Mouse (Mus musculus) lung, embryonic 16.5 days (tissue): ENCODE measurements around the gene Hes5. TPM values are rescaled to one million over a fixed set of nuclear protein-coding genes. Genes with fewer than 3 reads are reported as not detected.
A peak's percentile ranks its signal among the peaks of the same experiment; 100 is the strongest.

Source experiments
- ATAC-seq: fragments of 200-750 bp; cut with Nextera tagmentation; 2 replicates; pipeline ENCODE4 v1.8.0; 2017; ENCODE audit warnings: low read depth, mild to moderate bottlenecking, moderate library complexity
- H3K27ac ChIP-seq: fragments of 300-500 bp; sonication (generic); 2 replicates; pipeline ENCODE4 v1.5.1; 2014; ENCODE audit warnings: mild to moderate bottlenecking, control low read depth, low read length
- H3K27me3 ChIP-seq: fragments of 300-500 bp; sonication (generic); 2 replicates; pipeline ENCODE4 v1.6.1; 2014; ENCODE audit warnings: low read depth, low read length, mixed read lengths; ENCODE audit not compliant: control insufficient read depth, insufficient read depth
- H3K36me3 ChIP-seq: fragments of 300-500 bp; sonication (generic); 2 replicates; pipeline ENCODE4 v1.6.1; 2014; ENCODE audit warnings: low read length; ENCODE audit not compliant: control insufficient read depth, insufficient read depth
- H3K4me1 ChIP-seq: fragments of 300-500 bp; sonication (generic); replicated peaks from 2 replicates; pipeline ENCODE4 v1.6.1; 2014; ENCODE audit warnings: low read length, mixed read lengths; ENCODE audit not compliant: control insufficient read depth, insufficient read depth
- H3K4me2 ChIP-seq: fragments of 300-500 bp; sonication (generic); 2 replicates; pipeline ENCODE4 v1.6.1; 2014; ENCODE audit warnings: low read depth, low read length, control low read depth
- H3K4me3 ChIP-seq: fragments of 300-500 bp; sonication (generic); 2 replicates; pipeline ENCODE4 v1.5.1; 2014; ENCODE audit warnings: mild to moderate bottlenecking, low read length, control low read depth
- H3K9ac ChIP-seq: fragments of 300-500 bp; sonication (generic); 2 replicates; pipeline ENCODE4 v1.6.1; 2014; ENCODE audit warnings: low read length, control low read depth
- H3K9me3 ChIP-seq: fragments of 300-500 bp; sonication (generic); 2 replicates; pipeline ENCODE4 v1.6.1; 2016; ENCODE audit warnings: low read length; ENCODE audit not compliant: control insufficient read depth
- WGBS: fragments of 180-500 bp; shearing (Covaris S2); extraction: QIAGEN DNeasy Blood & Tissue Kit; methylation state at CpG from one replicate; pipeline ENCODE4 v1.1.7; 2014; 5-methylcytosine and 5-hydroxymethylcytosine counted together
- polyA plus RNA-seq: library from polyadenylated mRNA; unstranded; fragments of >200 nt; fragmentation: Nextera tagmentation; extraction: Ambion mirVana; gene quantifications from 2 replicates; pipeline ENCODE4 v1.2.1, GENCODE M21; 2015

Gene Hes5
- polyA plus RNA-seq, 1 experiment from 2014 or later = 0.54 TPM

- H3K9me3 ChIP-seq = no peaks in the 10 kb centered on the region
- WGBS = 40% methylated on average over 1 of the region's 1 CpGs
- no peaks in the 10 kb centered on the region for H3K36me3 ChIP-seq
- no peaks in the 10 kb centered on the region for H3K27me3 ChIP-seq
- no peak overlapping the region for H3K4me2 ChIP-seq
- H3K27ac ChIP-seq = no peak overlapping the region
- no peaks in the 10 kb centered on the region for H3K4me1 ChIP-seq
- H3K4me3 ChIP-seq = no peak overlapping the region
- no peak for ATAC-seq
- H3K9ac ChIP-seq = no peak overlapping the region
Observed at GRCm38 (mm10) chr4:154937746-154938145, 23.0 kb upstream of the Hes5 start.

GRCm38 (mm10) chr4:154940156-154940555, 20.6 kb upstream of the Hes5 start:
- no peaks in the 10 kb centered on the region for H3K9me3 ChIP-seq
- no peak for ATAC-seq
- no peak overlapping the region for H3K4me2 ChIP-seq
- no peaks in the 10 kb centered on the region for H3K4me1 ChIP-seq
- H3K36me3 ChIP-seq = no peaks in the 10 kb centered on the region
- H3K27ac ChIP-seq = no peak overlapping the region
- H3K4me3 ChIP-seq = no peak overlapping the region
- no peaks in the 10 kb centered on the region for H3K27me3 ChIP-seq
- no peak overlapping the region for H3K9ac ChIP-seq
- WGBS = 82% methylated on average over 2 of the region's 2 CpGs

GRCm38 (mm10) chr4:154941831-154942230, 18.9 kb upstream of the Hes5 start:
- Histone ChIP-seq H3K4me1 (peaks cover 4% of the 10 kb centered on the region; the same call in 1 of the 2 replicates), H3K9ac (no peak overlapping the region), H3K4me3 (no peak overlapping the region), H3K36me3 (no peaks in the 10 kb centered on the region), H3K27ac (no peak overlapping the region), H3K9me3 (no peaks in the 10 kb centered on the region), H3K27me3 (no peaks in the 10 kb centered on the region), H3K4me2 (no peak overlapping the region)
- no peak for ATAC-seq
- WGBS = 86% methylated on average over 5 of the region's 5 CpGs

- Histone ChIP-seq H3K36me3 (no peaks in the 10 kb centered on the region), H3K4me1 (peaks cover 4% of the 10 kb centered on the region; the same call in 1 of the 2 replicates), H3K9ac (no peak overlapping the region), H3K9me3 (no peaks in the 10 kb centered on the region), H3K27me3 (no peaks in the 10 kb centered on the region), H3K4me2 (no peak overlapping the region), H3K27ac (no peak overlapping the region), H3K4me3 (no peak overlapping the region)
- no peak for ATAC-seq
- WGBS = 77% methylated on average over 10 of the region's 10 CpGs
Observed at GRCm38 (mm10) chr4:154942632-154943322, 17.9 kb upstream of the Hes5 start.

GRCm38 (mm10) chr4:154943323-154944039, 17.2 kb upstream of the Hes5 start:
- Histone ChIP-seq H3K4me1 (peaks cover 7% of the 10 kb centered on the region; the same call in 1 of the 2 replicates), H3K9me3 (no peaks in the 10 kb centered on the region), H3K4me3 (no peak overlapping the region), H3K27me3 (peaks cover 2% of the 10 kb centered on the region; the same call in 1 of the 2 replicates), H3K4me2 (no peak overlapping the region), H3K27ac (no peak overlapping the region), H3K36me3 (no peaks in the 10 kb centered on the region), H3K9ac (no peak overlapping the region)
- ATAC-seq = no peak
- 81% methylated on average over 6 of the region's 6 CpGs for WGBS

GRCm38 (mm10) chr4:154944121-154944590, 16.6 kb upstream of the Hes5 start:
- Histone ChIP-seq H3K27ac (no peak overlapping the region), H3K9ac (no peak overlapping the region), H3K4me1 (peaks cover 7% of the 10 kb centered on the region; the same call in 1 of the 2 replicates), H3K27me3 (peaks cover 7% of the 10 kb centered on the region), H3K4me3 (no peak overlapping the region), H3K4me2 (no peak overlapping the region), H3K36me3 (no peaks in the 10 kb centered on the region), H3K9me3 (no peaks in the 10 kb centered on the region)
- ATAC-seq = peak; percentile 82
- WGBS = 23% methylated on average over 2 of the region's 2 CpGs

- WGBS = 2% methylated on average over 8 of the region's 8 CpGs
Observed at GRCm38 (mm10) chr4:154946319-154946718, 14.4 kb upstream of the Hes5 start.

GRCm38 (mm10) chr4:154948066-154948939, 12.4 kb upstream of the Hes5 start:
- Histone ChIP-seq H3K9me3 (no peaks in the 10 kb centered on the region), H3K27me3 (peaks cover 42% of the 10 kb centered on the region)
- ATAC-seq = peak; percentile 26

More at GRCm38 (mm10) chr4:154946319-154946718, 14.4 kb upstream of the Hes5 start:
- ATAC-seq = peak; percentile 87
- Histone ChIP-seq H3K36me3 (no peaks in the 10 kb centered on the region), H3K27ac (no peak overlapping the region), H3K4me3 (peak overlapping the region; percentile 38), H3K27me3 (peaks cover 22% of the 10 kb centered on the region), H3K4me2 (peak overlapping the region; percentile 60), H3K9me3 (no peaks in the 10 kb centered on the region), H3K9ac (peak overlapping the region; percentile 38), H3K4me1 (peaks cover 9% of the 10 kb centered on the region; the same call in 1 of the 2 replicates)

More at GRCm38 (mm10) chr4:154948066-154948939, 12.4 kb upstream of the Hes5 start:
- Histone ChIP-seq H3K4me1 (peaks cover 9% of the 10 kb centered on the region; the same call in 1 of the 2 replicates), H3K27ac (peak overlapping the region; percentile 35; the same call in 1 of the 2 replicates), H3K4me2 (no peak overlapping the region), H3K36me3 (no peaks in the 10 kb centered on the region), H3K9ac (no peak overlapping the region), H3K4me3 (no peak overlapping the region)
- WGBS = 32% methylated on average over 14 of the region's 14 CpGs
